ENCODE assay signal across 10 mouse cellular contexts in genomic region chr16:4598891-4599543, GRCm38 (mm10). TPM values are rescaled to one million over a fixed set of nuclear protein-coding genes. Genes with fewer than 3 reads are reported as not detected.
DNase-seq lines count a peak whose midpoint lies in the region; ATAC-seq lines count a peak whose summit lies in the region.
"Had no signal": no experiment of that assay in that cellular context is flagged by ENCODE, and none has a peak within 500 bp of the region (broad histone marks: within the 10 kb centered on the region; RNA-seq: fewer than 3 reads in every experiment).

No protein-coding gene starts in this region.

- no peak overlapping the region for H3K4me3 ChIP-seq in heart, embryonic 15.5 days
- peak overlapping the region; percentile 12; the same call in 1 of the 2 replicates for H3K4me3 ChIP-seq in hindbrain, embryonic 13.5 days
- no peak overlapping the region; the same call in 1 of the 2 replicates for H3K4me3 ChIP-seq in midbrain, embryonic 12.5 days
- H3K4me3 ChIP-seq: liver, embryonic 13.5 days had no signal

- H3K36me3 ChIP-seq in heart, embryonic 15.5 days: no peaks in the 10 kb centered on the region
- no peaks in the 10 kb centered on the region for H3K36me3 ChIP-seq in hindbrain, embryonic 13.5 days
- no peaks in the 10 kb centered on the region for H3K36me3 ChIP-seq in midbrain, embryonic 12.5 days
- H3K36me3 ChIP-seq: G1E; liver, embryonic 13.5 days had no signal

- DNase-seq in heart, postnatal 14 days: no peak
- peak; percentile 60 for DNase-seq in embryo, embryonic 10.5 days (ENCODE audit: low spot score)
- no peak for DNase-seq in urinary bladder, adult 18-20 months (ENCODE audit: low spot score in 2 of 2)
- DNase-seq in lung, postnatal 10 days: no peak
- DNase-seq: liver, embryonic 13.5 days had no signal

- peak overlapping the region; percentile 38; the same call in 1 of the 2 replicates for H3K27ac ChIP-seq in heart, embryonic 15.5 days
- peak overlapping the region; percentile 75 for H3K27ac ChIP-seq in hindbrain, embryonic 13.5 days
- H3K27ac ChIP-seq in midbrain, embryonic 12.5 days (replicated peaks): peak overlapping the region; percentile 67
- H3K27ac ChIP-seq: liver, embryonic 13.5 days had no signal

- peak overlapping the region; percentile 17; the same call in 1 of the 2 replicates for H3K4me2 ChIP-seq in heart, embryonic 15.5 days
- H3K4me2 ChIP-seq in hindbrain, embryonic 13.5 days: peak overlapping the region; percentile 97
- peak overlapping the region; percentile 100 for H3K4me2 ChIP-seq in midbrain, embryonic 12.5 days (replicated peaks)
- H3K4me2 ChIP-seq: liver, embryonic 13.5 days had no signal

- no peaks in the 10 kb centered on the region for H3K9me3 ChIP-seq in heart, embryonic 15.5 days (replicated peaks)
- no peaks in the 10 kb centered on the region for H3K9me3 ChIP-seq in hindbrain, embryonic 13.5 days
- no peaks in the 10 kb centered on the region for H3K9me3 ChIP-seq in midbrain, embryonic 12.5 days
- H3K9me3 ChIP-seq: G1E; liver, embryonic 13.5 days had no signal

- H3K4me1 ChIP-seq in heart, embryonic 15.5 days (replicated peaks): peaks cover 88% of the 10 kb centered on the region
- H3K4me1 ChIP-seq in hindbrain, embryonic 13.5 days (replicated peaks): peaks cover 85% of the 10 kb centered on the region
- peaks cover 87% of the 10 kb centered on the region for H3K4me1 ChIP-seq in midbrain, embryonic 12.5 days

- H3K27me3 ChIP-seq in heart, embryonic 15.5 days: no peaks in the 10 kb centered on the region
- no peaks in the 10 kb centered on the region for H3K27me3 ChIP-seq in hindbrain, embryonic 13.5 days
- no peaks in the 10 kb centered on the region for H3K27me3 ChIP-seq in midbrain, embryonic 12.5 days

- WGBS in heart, embryonic 15.5 days: 26% methylated on average over 6 of the region's 6 CpGs
- 13% methylated on average over 6 of the region's 6 CpGs for WGBS in hindbrain, embryonic 13.5 days
- WGBS in midbrain, embryonic 12.5 days: 22% methylated on average over 6 of the region's 6 CpGs

- intact Hi-C loops in heart, postnatal 14 days (cut with DNase I): no loop called here

- no peak for ATAC-seq in heart, embryonic 15.5 days (replicated peaks; ENCODE audit: insufficient number of reproducible peaks, insufficient read depth, low FRiP score, low read depth)
- ATAC-seq in hindbrain, embryonic 13.5 days (ENCODE audit: low FRiP score): no peak
- ATAC-seq in midbrain, embryonic 12.5 days (ENCODE audit: low FRiP score, low read depth): no peak
- no peak for ATAC-seq in CD4-positive, CD25-positive, alpha-beta regulatory T cell, adult 4 months

- no peak overlapping the region for H3K9ac ChIP-seq in heart, embryonic 15.5 days
- peak overlapping the region; percentile 96 for H3K9ac ChIP-seq in hindbrain, embryonic 13.5 days
- H3K9ac ChIP-seq in midbrain, embryonic 12.5 days (replicated peaks): peak overlapping the region; percentile 39; the same call in 1 of the 2 replicates
- H3K9ac ChIP-seq: liver, embryonic 13.5 days had no signal

RNA-seq across cellular contexts. Expression of gene Glis2, which starts 4.5 kb away (rescaled TPM):
- 17.7 and 17.9 TPM in 2 replicates for polyA plus RNA-seq in heart, embryonic 15.5 days (2015; fragmentation: Nextera tagmentation; extraction: Ambion mirVana)
- total RNA-seq in heart, postnatal 14 days (2021): 10 to 100 TPM; 20.8 to 23.0 TPM
- polyA plus RNA-seq in hindbrain, embryonic 13.5 days (2015; fragmentation: Nextera tagmentation; extraction: Ambion mirVana): 21.8 and 22.5 TPM in 2 replicates
- 28.2 and 35.6 TPM in 2 replicates for polyA plus RNA-seq in midbrain, embryonic 12.5 days (2016; fragmentation: Nextera tagmentation; extraction: Ambion mirVana)
- under 1 TPM in 1 of 2 experiments, not detected in 1; 0.73 TPM for polyA plus RNA-seq in CD4-positive, CD25-positive, alpha-beta regulatory T cell, adult 4 months (2017; shearing (Covaris generic))

RNA-seq across cellular contexts. Expression of gene Pam16, which starts 25.8 kb away (rescaled TPM):
- 118 and 125 TPM in 2 replicates for polyA plus RNA-seq in heart, embryonic 15.5 days (2015; fragmentation: Nextera tagmentation; extraction: Ambion mirVana)
- total RNA-seq in heart, postnatal 14 days (2021): 100 to 1,000 TPM; 119 to 137 TPM
- 169 and 188 TPM in 2 replicates for polyA plus RNA-seq in hindbrain, embryonic 13.5 days (2015; fragmentation: Nextera tagmentation; extraction: Ambion mirVana)
- polyA plus RNA-seq in midbrain, embryonic 12.5 days (2016; fragmentation: Nextera tagmentation; extraction: Ambion mirVana): 112 and 123 TPM in 2 replicates
- 10 to 100 TPM; 35.7 TPM for polyA plus RNA-seq in CD4-positive, CD25-positive, alpha-beta regulatory T cell, adult 4 months (2017; shearing (Covaris generic))

RNA-seq across cellular contexts. Expression of gene Tfap4, which starts 39.4 kb away (rescaled TPM):
- 5.6 and 7.1 TPM in 2 replicates for polyA plus RNA-seq in heart, embryonic 15.5 days (2015; fragmentation: Nextera tagmentation; extraction: Ambion mirVana)
- 1 to 10 TPM; 3.0 to 3.1 TPM for total RNA-seq in heart, postnatal 14 days (2021)
- 9.6 and 10.0 TPM in 2 replicates for polyA plus RNA-seq in hindbrain, embryonic 13.5 days (2015; fragmentation: Nextera tagmentation; extraction: Ambion mirVana)
- polyA plus RNA-seq in midbrain, embryonic 12.5 days (2016; fragmentation: Nextera tagmentation; extraction: Ambion mirVana): 17.8 and 19.2 TPM in 2 replicates
- polyA plus RNA-seq in CD4-positive, CD25-positive, alpha-beta regulatory T cell, adult 4 months (2017; shearing (Covaris generic)): 1 to 10 TPM; 6.5 to 7.3 TPM

RNA-seq across cellular contexts. Expression of gene Vasn, which starts 40.7 kb away (rescaled TPM):
- 14.7 and 20.7 TPM in 2 replicates for polyA plus RNA-seq in heart, embryonic 15.5 days (2015; fragmentation: Nextera tagmentation; extraction: Ambion mirVana)
- total RNA-seq in heart, postnatal 14 days (2021): 10 to 100 TPM; 12.1 to 14.7 TPM
- 6.3 and 7.3 TPM in 2 replicates for polyA plus RNA-seq in hindbrain, embryonic 13.5 days (2015; fragmentation: Nextera tagmentation; extraction: Ambion mirVana)
- polyA plus RNA-seq in midbrain, embryonic 12.5 days (2016; fragmentation: Nextera tagmentation; extraction: Ambion mirVana): 7.7 and 11.1 TPM in 2 replicates
- polyA plus RNA-seq in CD4-positive, CD25-positive, alpha-beta regulatory T cell, adult 4 months (2017; shearing (Covaris generic)): 1 to 10 TPM; 2.2 to 2.9 TPM

RNA-seq across cellular contexts. Expression of gene Dnaja3, which starts 40.8 kb away (rescaled TPM):
- polyA plus RNA-seq in heart, embryonic 15.5 days (2015; fragmentation: Nextera tagmentation; extraction: Ambion mirVana): 78.3 and 79.6 TPM in 2 replicates
- total RNA-seq in heart, postnatal 14 days (2021): 100 to 1,000 TPM; 121 to 123 TPM
- 52.7 and 54.8 TPM in 2 replicates for polyA plus RNA-seq in hindbrain, embryonic 13.5 days (2015; fragmentation: Nextera tagmentation; extraction: Ambion mirVana)
- 55.9 and 58.5 TPM in 2 replicates for polyA plus RNA-seq in midbrain, embryonic 12.5 days (2016; fragmentation: Nextera tagmentation; extraction: Ambion mirVana)
- polyA plus RNA-seq in CD4-positive, CD25-positive, alpha-beta regulatory T cell, adult 4 months (2017; shearing (Covaris generic)): 10 to 100 TPM; 24.4 to 29.0 TPM

Comparison
In these comparisons a context has a peak if more than half of its experiments do, and no peak if none do; other contexts are left out.
1. H3K4me2 ChIP-seq: peak in every context shown above with its lines; median percentile 100 in midbrain, embryonic 12.5 days; 97 in hindbrain, embryonic 13.5 days; 17 in heart, embryonic 15.5 days.
2. RNA of gene Glis2, which starts 4.5 kb away (polyA plus RNA-seq): 28.2 to 35.6 TPM in midbrain, embryonic 12.5 days, 21.8 to 22.5 TPM in hindbrain, embryonic 13.5 days and 17.7 to 17.9 TPM in heart, embryonic 15.5 days; 0.73 TPM in CD4-positive, CD25-positive, alpha-beta regulatory T cell, adult 4 months; every median in the first group is over 10 times any median in the second.
3. Peak in every context shown above with its lines, with median percentiles within 50 percentile points of each other: H3K27ac ChIP-seq.